Mouse (Mus musculus): ENCODE measurements around the gene Mllt3. TPM values are rescaled to one million over a fixed set of nuclear protein-coding genes. Genes with fewer than 3 reads are reported as not detected.

Gene Mllt3
- polyA plus RNA-seq (2016; fragmentation: Nextera tagmentation; extraction: Ambion mirVana), result 67.2 and 69.6 TPM in 2 replicates

DNA sequence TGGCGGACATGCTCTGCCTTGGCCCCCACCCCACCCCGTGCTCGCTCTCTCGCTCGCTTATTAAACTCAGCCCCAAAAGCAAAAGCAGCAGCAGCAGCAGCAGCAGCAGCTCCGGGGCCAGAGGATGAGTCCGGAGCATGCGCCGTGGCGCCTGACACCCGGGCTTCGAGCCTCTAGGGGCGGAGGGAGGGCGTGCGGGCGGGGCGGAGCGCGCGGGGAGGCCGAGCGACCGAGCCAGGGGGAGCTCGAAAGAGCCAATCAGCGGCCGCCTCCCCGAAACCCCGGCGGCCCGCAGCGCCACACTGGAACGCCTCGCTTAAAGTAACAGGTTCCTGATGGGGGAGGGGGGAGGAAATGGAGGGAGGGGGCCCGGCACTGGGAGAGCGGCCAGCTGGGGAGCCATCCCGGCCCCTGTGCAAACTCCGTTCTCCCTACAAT is at the start of gene Mllt3:
Mllt3 (minus strand) TSS at position 149 of the 438 bp plus-strand sequence.
- under 1% methylated on average over 37 of the region's 37 CpGs for WGBS
- Histone ChIP-seq H3K36me3 (peaks cover 14% of the 10 kb centered on the region), H3K27me3 (ENCODE audit: low read depth, poor library complexity, severe bottlenecking) (peaks cover 13% of the 10 kb centered on the region), H3K9me3 (replicated peaks) (no peaks in the 10 kb centered on the region), H3K4me1 (peaks cover 43% of the 10 kb centered on the region), H3K27ac (replicated peaks) (peak within 1 kb of the TSS; percentile 97), H3K4me3 (peak within 1 kb of the TSS; percentile 96)
- DNase-seq (ENCODE audit: low spot score), result peak; percentile 99

DNA sequence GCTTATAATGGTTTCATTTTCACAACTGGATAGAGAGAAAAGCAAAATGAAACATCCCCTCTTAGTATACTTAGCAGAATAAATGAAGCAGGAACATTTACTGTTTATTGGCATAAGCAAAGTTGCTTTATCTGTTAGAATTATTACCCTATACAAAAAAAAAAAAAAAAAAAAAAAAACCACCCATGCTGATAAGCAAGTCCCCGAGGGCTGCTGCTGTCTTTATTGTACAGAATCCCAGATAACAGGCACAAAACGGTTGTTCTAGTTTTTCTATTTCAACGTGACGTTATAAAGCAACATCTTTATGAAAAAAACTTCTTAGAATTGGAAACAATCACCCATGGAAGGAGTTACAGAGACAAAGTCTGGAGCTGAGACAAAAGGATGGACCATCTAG is 49.2 kb upstream of the Mllt3 start:
- Histone ChIP-seq H3K27ac (replicated peaks) (no peak overlapping the region), H3K4me3 (no peak overlapping the region), H3K9me3 (replicated peaks) (no peaks in the 10 kb centered on the region), H3K4me1 (0 out of 2 replicates have a peak, but pooled peaks cover under 1% of the 10 kb centered on the region), H3K27me3 (ENCODE audit: low read depth, poor library complexity, severe bottlenecking) (no peaks in the 10 kb centered on the region), H3K36me3 (no peaks in the 10 kb centered on the region)
- WGBS, result 88% methylated on average over 4 of the region's 4 CpGs
- DNase-seq (ENCODE audit: low spot score), result no peak

DNA sequence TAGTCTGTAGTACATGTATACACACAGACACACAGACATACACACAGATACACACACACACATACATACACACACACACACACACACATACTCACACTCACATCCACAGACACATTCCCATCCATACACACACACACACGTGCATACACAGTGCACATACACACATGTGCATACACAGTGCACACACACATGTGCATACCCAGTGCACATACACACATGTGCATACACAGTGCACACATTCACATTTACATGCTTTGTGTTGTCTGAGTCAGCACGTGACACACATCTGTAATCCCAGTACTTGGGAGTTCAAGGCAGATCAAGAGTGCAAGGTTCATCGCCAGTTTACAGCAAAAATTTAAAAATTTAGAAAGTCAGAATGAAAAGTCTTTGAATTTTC is 48.7 kb upstream of the Mllt3 start:
- H3K4me1 ChIP-seq, result peaks cover 5% of the 10 kb centered on the region
- DNase-seq (ENCODE audit: low spot score), result no peak
- no peaks in the 10 kb centered on the region for H3K27me3 ChIP-seq (ENCODE audit: low read depth, poor library complexity, severe bottlenecking)
- no peaks in the 10 kb centered on the region for H3K36me3 ChIP-seq
- 91% methylated on average over 3 of the region's 3 CpGs for WGBS
- H3K9me3 ChIP-seq (replicated peaks), result no peaks in the 10 kb centered on the region
- H3K4me3 ChIP-seq, result no peak overlapping the region
- no peak overlapping the region for H3K27ac ChIP-seq (replicated peaks)

DNA sequence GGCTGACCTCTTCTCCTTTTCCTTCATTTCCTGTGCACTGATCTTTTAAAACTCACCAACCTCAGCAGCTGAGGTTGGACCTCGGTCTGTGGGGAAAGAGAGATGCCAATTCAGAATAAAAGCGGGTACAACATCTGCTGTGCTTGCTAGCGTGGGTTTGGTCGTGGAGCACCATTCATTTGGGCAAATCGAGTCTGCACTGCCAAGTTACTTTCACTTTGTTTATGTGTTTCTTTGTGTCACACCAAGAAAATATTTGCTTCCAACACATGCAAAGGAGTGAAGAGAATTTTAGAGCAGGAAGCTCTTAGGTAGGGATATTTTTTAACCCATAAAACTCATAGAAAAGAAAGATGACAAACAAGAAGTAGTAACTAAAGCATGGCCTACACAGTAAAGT is 48.3 kb upstream of the Mllt3 start:
- Histone ChIP-seq H3K4me1 (peaks cover 10% of the 10 kb centered on the region), H3K4me3 (no peak overlapping the region), H3K36me3 (no peaks in the 10 kb centered on the region), H3K27ac (replicated peaks) (no peak overlapping the region), H3K9me3 (replicated peaks) (no peaks in the 10 kb centered on the region), H3K27me3 (ENCODE audit: low read depth, poor library complexity, severe bottlenecking) (no peaks in the 10 kb centered on the region)
- 82% methylated on average over 5 of the region's 5 CpGs for WGBS
- no peak for DNase-seq (ENCODE audit: low spot score)

- WGBS, result 76% methylated on average over 3 of the region's 3 CpGs
- H3K27me3 ChIP-seq (ENCODE audit: low read depth, poor library complexity, severe bottlenecking), result no peaks in the 10 kb centered on the region
These were observed 45.8 kb upstream of the Mllt3 start for GRCm38 (mm10) chr4:88078983-88079382.

DNA sequence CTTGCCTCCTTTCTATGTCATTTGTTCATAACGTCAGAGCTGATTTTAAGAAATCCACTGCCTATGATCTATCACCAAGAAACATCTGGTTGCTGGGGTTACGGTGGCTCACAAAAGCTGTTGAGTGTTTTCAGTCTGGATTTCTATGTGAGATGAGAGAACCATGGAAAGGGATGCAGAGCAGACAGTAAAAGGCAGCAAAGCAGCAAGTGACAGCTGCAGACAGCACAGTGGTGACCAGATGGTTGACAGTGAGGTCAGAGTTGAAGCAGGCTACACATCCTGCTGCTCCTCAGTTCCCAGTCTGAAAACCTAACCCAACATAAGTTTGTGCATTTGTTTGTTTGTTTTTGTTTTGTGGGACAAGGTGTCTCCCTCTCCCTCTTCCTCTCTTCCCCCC is 42.2 kb upstream of the Mllt3 start:
- H3K9me3 ChIP-seq (replicated peaks), result no peaks in the 10 kb centered on the region
- 88% methylated on average over 2 of the region's 2 CpGs for WGBS
- peaks cover 16% of the 10 kb centered on the region for H3K4me1 ChIP-seq
- H3K27ac ChIP-seq (replicated peaks), result peak overlapping the region; percentile 13; the same call in 1 of the 2 replicates
- no peaks in the 10 kb centered on the region for H3K36me3 ChIP-seq
- no peak overlapping the region for H3K4me3 ChIP-seq
- no peak for DNase-seq (ENCODE audit: low spot score)
- no peaks in the 10 kb centered on the region for H3K27me3 ChIP-seq (ENCODE audit: low read depth, poor library complexity, severe bottlenecking)

More at GRCm38 (mm10) chr4:88078983-88079382, 45.8 kb upstream of the Mllt3 start:
- Histone ChIP-seq H3K36me3 (no peaks in the 10 kb centered on the region), H3K27ac (replicated peaks) (no peak overlapping the region), H3K4me1 (peaks cover 16% of the 10 kb centered on the region), H3K9me3 (replicated peaks) (no peaks in the 10 kb centered on the region), H3K4me3 (no peak overlapping the region)
- DNase-seq (ENCODE audit: low spot score), result no peak

DNA sequence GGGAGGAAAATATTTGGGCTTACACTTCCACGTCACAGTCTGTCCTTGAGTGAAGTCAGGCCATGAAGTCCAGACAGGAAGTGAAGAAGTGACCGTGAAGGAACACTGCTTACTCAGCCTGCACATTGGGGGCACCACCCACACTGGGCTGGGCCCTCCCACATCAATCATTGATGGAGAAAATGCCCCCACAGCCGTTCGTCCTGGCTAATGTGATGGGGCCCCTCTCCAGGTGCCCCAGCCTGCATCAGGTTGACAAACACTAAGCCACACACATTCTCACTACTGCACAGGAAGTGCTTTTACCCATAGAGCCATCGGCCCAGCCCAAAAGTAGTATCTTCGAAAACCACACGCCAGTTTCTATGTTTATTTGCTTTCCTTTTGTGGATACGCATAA is 13.1 kb upstream of the Mllt3 start:
- no peaks in the 10 kb centered on the region for H3K27me3 ChIP-seq (ENCODE audit: low read depth, poor library complexity, severe bottlenecking)
- H3K9me3 ChIP-seq (replicated peaks), result no peaks in the 10 kb centered on the region
- H3K36me3 ChIP-seq, result no peaks in the 10 kb centered on the region
- no peak overlapping the region for H3K27ac ChIP-seq (replicated peaks)
- H3K4me1 ChIP-seq, result no peaks in the 10 kb centered on the region; the same call in 1 of the 2 replicates
- WGBS, result 82% methylated on average over 8 of the region's 8 CpGs
- DNase-seq (ENCODE audit: low spot score), result no peak
- no peak overlapping the region for H3K4me3 ChIP-seq

DNA sequence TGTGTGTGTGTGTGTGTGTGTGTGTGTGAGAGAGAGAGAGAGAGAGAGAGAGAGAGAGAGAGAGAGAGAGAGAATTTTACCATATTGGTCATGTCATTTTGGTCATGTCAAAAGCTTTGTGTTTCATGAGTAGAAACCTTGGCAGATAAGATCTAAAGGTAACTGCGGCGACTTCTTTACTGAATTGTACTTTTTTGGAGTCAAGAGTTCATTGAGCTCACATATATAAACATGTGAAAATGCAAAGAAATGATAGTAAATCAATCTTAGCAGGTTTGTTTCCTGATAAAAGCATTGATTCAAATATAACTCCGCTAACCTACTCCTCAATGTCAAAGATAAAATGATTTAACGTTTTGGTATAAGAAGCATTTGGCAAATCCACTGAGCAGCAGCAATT is 12.0 kb upstream of the Mllt3 start:
- Histone ChIP-seq H3K36me3 (no peaks in the 10 kb centered on the region), H3K27ac (replicated peaks) (no peak overlapping the region), H3K4me1 (no peaks in the 10 kb centered on the region; the same call in 1 of the 2 replicates), H3K4me3 (no peak overlapping the region), H3K9me3 (replicated peaks) (no peaks in the 10 kb centered on the region), H3K27me3 (ENCODE audit: low read depth, poor library complexity, severe bottlenecking) (no peaks in the 10 kb centered on the region)
- no peak for DNase-seq (ENCODE audit: low spot score)
- 90% methylated on average over 4 of the region's 4 CpGs for WGBS

GRCm38 (mm10) chr4:88035361-88035760 is 2.2 kb upstream of the Mllt3 start:
- 2% methylated on average over 11 of the region's 11 CpGs for WGBS
- Histone ChIP-seq H3K36me3 (no peaks in the 10 kb centered on the region), H3K9me3 (replicated peaks) (no peaks in the 10 kb centered on the region), H3K27me3 (ENCODE audit: low read depth, poor library complexity, severe bottlenecking) (peaks cover 13% of the 10 kb centered on the region), H3K4me3 (peak overlapping the region; percentile 96), H3K27ac (replicated peaks) (0 out of 2 replicates have a peak overlapping the region, but pooled peaks have one; percentile 60), H3K4me1 (peaks cover 30% of the 10 kb centered on the region)
- peak; percentile 65 for DNase-seq (ENCODE audit: low spot score)

- H3K4me3 ChIP-seq, result peak overlapping the region; percentile 96
- peak overlapping the region; percentile 97; the same call in 1 of the 2 replicates for H3K27ac ChIP-seq (replicated peaks)
- WGBS, result 2% methylated on average over 18 of the region's 18 CpGs
- H3K4me1 ChIP-seq, result peaks cover 37% of the 10 kb centered on the region
- DNase-seq (ENCODE audit: low spot score), result peak; percentile 28
- H3K9me3 ChIP-seq (replicated peaks), result no peaks in the 10 kb centered on the region
- peaks cover 13% of the 10 kb centered on the region for H3K27me3 ChIP-seq (ENCODE audit: low read depth, poor library complexity, severe bottlenecking)
- H3K36me3 ChIP-seq, result peaks cover 5% of the 10 kb centered on the region
These were observed 1.4 kb upstream of the Mllt3 start for GRCm38 (mm10) chr4:88034387-88035157.

DNA sequence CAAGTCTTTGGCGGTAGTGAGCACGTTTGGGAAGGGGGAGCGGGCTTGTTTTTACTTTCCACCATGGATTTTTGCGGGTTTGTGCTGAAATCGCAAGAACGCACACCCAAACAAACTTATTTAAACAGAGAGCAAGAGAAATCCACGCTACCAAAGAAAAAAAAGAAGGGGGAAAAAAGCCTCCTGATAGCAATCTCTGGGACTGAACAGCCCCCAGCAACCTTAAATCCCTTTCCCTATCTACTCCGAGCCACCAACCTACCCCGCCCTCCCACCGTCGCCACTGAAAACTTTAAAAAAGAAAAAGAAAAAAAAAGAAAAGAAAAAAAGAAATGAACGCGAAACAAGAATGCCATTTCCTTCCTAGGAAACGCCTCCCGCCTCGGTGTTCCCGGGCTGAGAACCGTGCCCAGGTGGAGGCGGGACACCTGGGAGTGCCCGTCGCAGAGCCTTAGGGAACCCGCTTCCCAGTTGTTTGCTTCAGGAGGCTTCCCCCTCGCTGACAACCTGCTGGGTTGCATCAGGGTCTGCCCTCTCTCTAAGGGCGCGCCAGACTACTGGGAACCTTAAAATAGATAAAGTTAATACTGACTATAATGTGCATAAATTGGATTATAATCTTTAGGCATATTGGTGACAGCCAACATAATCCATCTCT is 694 bp upstream of the Mllt3 start:
- WGBS, result under 1% methylated on average over 25 of the region's 25 CpGs

GRCm38 (mm10) chr4:88032151-88033098 is 739 bp downstream of the Mllt3 start:
- Histone ChIP-seq H3K36me3 (peaks cover 22% of the 10 kb centered on the region), H3K27me3 (ENCODE audit: low read depth, poor library complexity, severe bottlenecking) (peaks cover 13% of the 10 kb centered on the region), H3K4me1 (peaks cover 43% of the 10 kb centered on the region), H3K9me3 (replicated peaks) (no peaks in the 10 kb centered on the region), H3K27ac (replicated peaks) (peak overlapping the region; percentile 97), H3K4me3 (peak overlapping the region; percentile 96)
- under 1% methylated on average over 87 of the region's 100 CpGs for WGBS
- peak; percentile 63 for DNase-seq (ENCODE audit: low spot score)

More for the DNA sequence above, 694 bp upstream of the Mllt3 start:
- H3K36me3 ChIP-seq, result peaks cover 10% of the 10 kb centered on the region
- H3K9me3 ChIP-seq (replicated peaks), result no peaks in the 10 kb centered on the region
- peak overlapping the region; percentile 96 for H3K4me3 ChIP-seq
- H3K27me3 ChIP-seq (ENCODE audit: low read depth, poor library complexity, severe bottlenecking), result peaks cover 13% of the 10 kb centered on the region
- H3K4me1 ChIP-seq, result peaks cover 43% of the 10 kb centered on the region
- H3K27ac ChIP-seq (replicated peaks), result peak overlapping the region; percentile 97
- DNase-seq (ENCODE audit: low spot score), result peak; percentile 35

All from midbrain, embryonic 10.5 days (tissue).